In genomic region chr9:70143326-70143725, GRCm38 (mm10) we compare ENCODE assay signal across 23 mouse cellular contexts. TPM values are rescaled to one million over a fixed set of nuclear protein-coding genes. Genes with fewer than 3 reads are reported as not detected.
"Had no signal": no experiment of that assay in that cellular context is flagged by ENCODE, and none has a peak within 500 bp of the region (broad histone marks: within the 10 kb centered on the region; RNA-seq: fewer than 3 reads in every experiment).

No protein-coding gene starts in this region.

- H3K4me2 ChIP-seq: limb, embryonic 13.5 days; liver, embryonic 12.5 days; liver, embryonic 15.5 days; lung, embryonic 15.5 days; midbrain, embryonic 13.5 days; neural tube, embryonic 13.5 days had no signal

- H3K9me3 ChIP-seq: limb, embryonic 13.5 days; liver, embryonic 12.5 days; liver, embryonic 15.5 days; lung, embryonic 15.5 days; megakaryocyte, embryonic 14.5 days; midbrain, embryonic 13.5 days; neural tube, embryonic 13.5 days had no signal

- ATAC-seq: intestine, embryonic 16.5 days; liver, embryonic 12.5 days; midbrain, embryonic 13.5 days; midbrain, embryonic 16.5 days had no signal

- H3K9ac ChIP-seq: limb, embryonic 13.5 days; liver, embryonic 12.5 days; liver, embryonic 15.5 days; lung, embryonic 15.5 days; midbrain, embryonic 13.5 days; neural tube, embryonic 13.5 days had no signal

- DNase-seq: left cerebral cortex, postnatal 4 days; liver; lung, adult 18-20 months; lung, postnatal 10 days; lung, postnatal 36 days; retina, postnatal 1 day; right cerebral cortex, postnatal 25 days; spleen, adult 18-20 months; thymus, adult 2 months; thymus, postnatal 14 days; thymus, postnatal 4 days had no signal

- H3K36me3 ChIP-seq: limb, embryonic 13.5 days; liver, embryonic 12.5 days; liver, embryonic 15.5 days; lung, embryonic 15.5 days; midbrain, embryonic 10.5 days; midbrain, embryonic 13.5 days; neural tube, embryonic 13.5 days had no signal

- H3K27ac ChIP-seq: limb, embryonic 13.5 days; liver, embryonic 12.5 days; liver, embryonic 15.5 days; lung, embryonic 15.5 days; midbrain, embryonic 10.5 days; midbrain, embryonic 13.5 days; neural tube, embryonic 13.5 days had no signal

- H3K4me3 ChIP-seq: limb, embryonic 13.5 days; liver, embryonic 12.5 days; liver, embryonic 15.5 days; lung, embryonic 15.5 days; megakaryocyte, embryonic 14.5 days; midbrain, embryonic 10.5 days; midbrain, embryonic 13.5 days; myocyte; neural tube, embryonic 13.5 days had no signal

RNA-seq across cellular contexts. Expression of gene Fam81a, which starts 1.0 kb away (rescaled TPM):
- total RNA-seq: neutrophil, adult 5-6 weeks had no signal
